Mouse (Mus musculus) ES-Bruce4 (cell line): Measurements from ENCODE around the gene Usp13. TPM values are rescaled to one million over a fixed set of nuclear protein-coding genes. Genes with fewer than 3 reads are reported as not detected.

Source experiments
- H3K27ac ChIP-seq: 2 replicates; pipeline ENCODE4 v1.5.1; 2012; ENCODE audit warnings: low read length, inconsistent platforms; ENCODE audit not compliant: insufficient read depth
- H3K27me3 ChIP-seq: 2 replicates; pipeline ENCODE4 v1.6.1; 2012; ENCODE audit warnings: mild to moderate bottlenecking, low read length, inconsistent platforms; ENCODE audit not compliant: control insufficient read depth, poor library complexity, insufficient read depth, severe bottlenecking
- H3K36me3 ChIP-seq: 2 replicates; pipeline ENCODE4 v1.6.1; 2012; ENCODE audit warnings: inconsistent platforms, mild to moderate bottlenecking, low read length, moderate library complexity; ENCODE audit not compliant: control insufficient read depth, poor library complexity, insufficient read depth, severe bottlenecking
- H3K4me1 ChIP-seq: one replicate; pipeline ENCODE4 v1.8.1; 2011; ENCODE audit warnings: low read length; ENCODE audit not compliant: control insufficient read depth, insufficient read depth
- H3K4me3 ChIP-seq: 2 replicates; pipeline ENCODE4 v1.5.1; 2011; ENCODE audit warnings: low read depth, mild to moderate bottlenecking, low read length
- H3K9ac ChIP-seq: 2 replicates; pipeline ENCODE4 v1.6.1; 2012; ENCODE audit warnings: low read depth, mild to moderate bottlenecking, inconsistent platforms; ENCODE audit not compliant: poor library complexity, severe bottlenecking
- H3K9me3 ChIP-seq: replicated peaks from 2 replicates; pipeline ENCODE4 v1.6.1; 2012; ENCODE audit warnings: mild to moderate bottlenecking, low read length, inconsistent platforms; ENCODE audit not compliant: control insufficient read depth, poor library complexity, insufficient read depth, severe bottlenecking
- CTCF ChIP-seq: IDR thresholded peaks from one replicate; pipeline ENCODE4 v1.8.1; 2011; ENCODE audit warnings: low read depth, low read length
- EP300 ChIP-seq: IDR thresholded peaks from 2 replicates; pipeline ENCODE4 v1.6.1; 2011; ENCODE audit warnings: low read depth, low read length; ENCODE audit not compliant: insufficient read depth
- POLR2A ChIP-seq: IDR thresholded peaks from one replicate; pipeline ENCODE4 v1.8.1; 2011; ENCODE audit warnings: low read length; ENCODE audit not compliant: insufficient read depth
- polyA plus RNA-seq: library from polyadenylated mRNA; stranded (reverse); fragments of >200 nt; gene quantifications from 2 replicates; pipeline ENCODE4 v1.2.4, GENCODE M21; 2011; ENCODE audit warnings: low read depth; ENCODE audit not compliant: missing spikeins, insufficient read depth, insufficient read length

Gene Usp13
- polyA plus RNA-seq, 1 experiment = 4.0 TPM

DNA sequence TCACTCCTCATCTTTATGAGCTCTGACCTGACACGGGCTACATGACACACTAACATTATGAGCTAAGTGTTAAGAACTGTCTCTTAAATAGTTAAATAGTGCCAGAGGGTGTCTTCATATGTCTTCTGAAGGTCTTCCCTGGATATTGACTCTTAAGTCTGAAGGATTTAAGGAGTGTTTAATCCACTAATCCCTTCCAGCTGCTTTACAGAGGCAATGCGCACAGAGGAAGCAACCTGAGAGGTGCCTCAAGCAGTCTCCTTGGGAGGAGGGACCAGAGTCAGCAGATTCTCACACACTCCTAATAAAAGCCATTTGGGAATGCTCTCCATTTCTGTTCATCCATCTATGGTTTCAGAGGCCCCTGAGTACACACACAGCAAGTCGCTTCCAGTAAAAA, 167.8 kb downstream of the Usp13 start:
- Histone ChIP-seq H3K9ac (no peak overlapping the region), H3K27ac (no peak overlapping the region), H3K4me1 (no peaks in the 10 kb centered on the region), H3K4me3 (no peak overlapping the region), H3K36me3 (no peaks in the 10 kb centered on the region), H3K27me3 (no peaks in the 10 kb centered on the region), H3K9me3 (no peaks in the 10 kb centered on the region)
- TF ChIP-seq EP300 (no peak), CTCF (no peak), POLR2A (no peak)

Other genes with a start within 250 kb of the Usp13 start
- gene Gnb4, start 201.0 kb upstream of the Usp13 start, polyA plus RNA-seq = 4.8 and 5.8 TPM in 2 replicates
- 127 and 140 TPM in 2 replicates for gene Actl6a, start 111.2 kb upstream of the Usp13 start, polyA plus RNA-seq
- gene Ndufb5, start 80.6 kb upstream of the Usp13 start, polyA plus RNA-seq = 166 TPM in 2 replicates
- gene Mrpl47, start 79.9 kb upstream of the Usp13 start, polyA plus RNA-seq = 42.2 and 48.8 TPM in 2 replicates